In genomic region chr12:25526639-25527038, GRCm38 (mm10) we compare ENCODE assay signal across 19 mouse cellular contexts.
DNase-seq lines count a peak whose midpoint lies in the region; ATAC-seq lines count a peak whose summit lies in the region.
"Had no signal": no experiment of that assay in that cellular context is flagged by ENCODE, and none has a peak within 500 bp of the region (broad histone marks: within the 10 kb centered on the region; RNA-seq: fewer than 3 reads in every experiment).

No protein-coding gene starts in this region.

- H3K36me3 ChIP-seq in forebrain, embryonic 13.5 days (ENCODE audit: poor library complexity, severe bottlenecking) = no peaks in the 10 kb centered on the region
- H3K36me3 ChIP-seq in forebrain, embryonic 11.5 days (ENCODE audit: control insufficient read depth, insufficient read depth, low read length) = no peaks in the 10 kb centered on the region
- H3K36me3 ChIP-seq: embryonic facial prominence, embryonic 13.5 days; hindbrain, embryonic 15.5 days had no signal

- H3K4me2 ChIP-seq in forebrain, embryonic 13.5 days = no peak overlapping the region
- no peak overlapping the region for H3K4me2 ChIP-seq in forebrain, embryonic 11.5 days (ENCODE audit: low read depth, low read length, severe bottlenecking)
- H3K4me2 ChIP-seq: embryonic facial prominence, embryonic 13.5 days; hindbrain, embryonic 15.5 days; midbrain, embryonic 11.5 days had no signal

- WGBS in forebrain, embryonic 13.5 days = 91% methylated on average over 11 of the region's 11 CpGs
- 94% methylated on average over 11 of the region's 11 CpGs for WGBS in forebrain, embryonic 11.5 days

- H3K4me1 ChIP-seq in forebrain, embryonic 13.5 days = no peaks in the 10 kb centered on the region
- H3K4me1 ChIP-seq in forebrain, embryonic 11.5 days (replicated peaks; ENCODE audit: control insufficient read depth, insufficient read depth, low read length) = no peaks in the 10 kb centered on the region
- H3K4me1 ChIP-seq: hindbrain, embryonic 15.5 days had no signal

- no peak overlapping the region for H3K27ac ChIP-seq in forebrain, embryonic 13.5 days
- H3K27ac ChIP-seq in forebrain, embryonic 11.5 days (ENCODE audit: low read depth, low read length) = no peak overlapping the region
- H3K27ac ChIP-seq: embryonic facial prominence, embryonic 13.5 days; hindbrain, embryonic 15.5 days; liver, embryonic 14.5 days had no signal

- no peak for DNase-seq in forebrain, embryonic 11.5 days (ENCODE audit: low spot score)
- DNase-seq in brain, adult 2 months (ENCODE audit: low read depth, low spot score) = peak; percentile 76
- peak; percentile 48 to 78 for DNase-seq in layer of hippocampus, adult 18-20 months (ENCODE audit: low spot score in 2 of 2)
- DNase-seq in left cerebral cortex, postnatal 14 days (ENCODE audit: low spot score in 2 of 2) = peak; percentile 52 to 60
- no peak for DNase-seq in adrenal gland, adult 2 months
- no peak for DNase-seq in lung, adult 18-20 months
- no peak for DNase-seq in cerebellum, postnatal 4 days (ENCODE audit: low spot score in 2 of 2)
- DNase-seq: adrenal gland, postnatal 25 days; cerebellum, postnatal 14 days; kidney, postnatal 10 days; retina, postnatal 1 day; thymus, adult 18-20 months had no signal

- intact Hi-C loops in left cerebral cortex, postnatal 14 days (cut with DNase I) = no loop called here

- H3K9me3 ChIP-seq in forebrain, embryonic 13.5 days (replicated peaks) = no peaks in the 10 kb centered on the region
- no peaks in the 10 kb centered on the region for H3K9me3 ChIP-seq in forebrain, embryonic 11.5 days (ENCODE audit: control insufficient read depth, low read length)
- H3K9me3 ChIP-seq: embryonic facial prominence, embryonic 13.5 days; hindbrain, embryonic 15.5 days had no signal

- H3K27me3 ChIP-seq in forebrain, embryonic 13.5 days = no peaks in the 10 kb centered on the region
- no peaks in the 10 kb centered on the region for H3K27me3 ChIP-seq in forebrain, embryonic 11.5 days (ENCODE audit: control insufficient read depth, insufficient read depth, low read length)
- H3K27me3 ChIP-seq: CH12.LX; embryonic facial prominence, embryonic 13.5 days; hindbrain, embryonic 15.5 days had no signal

- H3K4me3 ChIP-seq in forebrain, embryonic 13.5 days = no peak overlapping the region
- H3K4me3 ChIP-seq in forebrain, embryonic 11.5 days (ENCODE audit: low read depth, low read length) = no peak overlapping the region
- H3K4me3 ChIP-seq: embryonic facial prominence, embryonic 13.5 days; hindbrain, embryonic 15.5 days had no signal

- ATAC-seq in forebrain, embryonic 13.5 days = peak; percentile 13; the same call in 1 of the 2 replicates
- no peak for ATAC-seq in forebrain, embryonic 11.5 days (replicated peaks; ENCODE audit: low FRiP score)
- ATAC-seq: intestine, postnatal 0 days had no signal

- no peak overlapping the region for H3K9ac ChIP-seq in forebrain, embryonic 13.5 days
- H3K9ac ChIP-seq in forebrain, embryonic 11.5 days (ENCODE audit: low read length) = no peak overlapping the region
- H3K9ac ChIP-seq: embryonic facial prominence, embryonic 13.5 days; hindbrain, embryonic 15.5 days; liver, embryonic 14.5 days had no signal

Comparison
In these comparisons a context has a peak if more than half of its experiments do, and no peak if none do; other contexts are left out.
1. DNase-seq: peak in brain, adult 2 months (single experiment), layer of hippocampus, adult 18-20 months (2 of 2) and left cerebral cortex, postnatal 14 days (2 of 2); none in forebrain, embryonic 11.5 days (single experiment), adrenal gland, adult 2 months (single experiment), lung, adult 18-20 months (0 of 2) and cerebellum, postnatal 4 days (0 of 2).